Mouse (Mus musculus) kidney, postnatal 0 days (tissue): ENCODE data around the gene Ifnar1. TPM values are rescaled to one million over a fixed set of nuclear protein-coding genes. Genes with fewer than 3 reads are reported as not detected.

Source experiments
- ATAC-seq: fragments of 200-750 bp; cut with Nextera tagmentation; replicated peaks from 2 replicates; pipeline ENCODE4 v1.8.0; 2017; ENCODE audit warnings: low read depth, moderate number of reproducible peaks, moderate TSS enrichment, moderate library complexity; ENCODE audit not compliant: low FRiP score
- DNase-seq: peaks from one replicate; pipeline ENCODE4 v3.0.0-alpha.2; 2016; ENCODE audit warnings: low spot score
- H3K27ac ChIP-seq: fragments of 300-500 bp; sonication (generic); 2 replicates; pipeline ENCODE4 v1.5.1; 2014; ENCODE audit warnings: mild to moderate bottlenecking
- H3K27me3 ChIP-seq: fragments of 300-500 bp; sonication (generic); 2 replicates; pipeline ENCODE4 v1.6.1; 2014; ENCODE audit warnings: low read length, mixed read lengths; ENCODE audit not compliant: insufficient read depth
- H3K36me3 ChIP-seq: fragments of 300-500 bp; sonication (generic); 2 replicates; pipeline ENCODE4 v1.6.1; 2014; ENCODE audit warnings: low read length, mixed read lengths; ENCODE audit not compliant: insufficient read depth
- H3K4me1 ChIP-seq: fragments of 300-500 bp; sonication (generic); replicated peaks from 2 replicates; pipeline ENCODE4 v1.6.1; 2014; ENCODE audit warnings: antibody characterized with exemption, low read length, mixed read lengths; ENCODE audit not compliant: insufficient read depth
- H3K4me2 ChIP-seq: fragments of 300-500 bp; sonication (generic); 2 replicates; pipeline ENCODE4 v1.6.1; 2014; ENCODE audit warnings: mild to moderate bottlenecking, low read length, moderate library complexity, mixed read lengths
- H3K4me3 ChIP-seq: fragments of 300-500 bp; sonication (generic); replicated peaks from 2 replicates; pipeline ENCODE4 v1.5.1; 2014; ENCODE audit warnings: low read depth, low read length
- H3K9ac ChIP-seq: fragments of 300-500 bp; sonication (generic); 2 replicates; pipeline ENCODE4 v1.6.1; 2014; ENCODE audit warnings: low read depth, low read length
- H3K9me3 ChIP-seq: fragments of 300-500 bp; sonication (generic); replicated peaks from 2 replicates; pipeline ENCODE4 v1.6.1; 2016; ENCODE audit warnings: low read length, inconsistent platforms, mixed read lengths
- CTCF ChIP-seq: IDR thresholded peaks from 2 replicates; pipeline ENCODE4 v1.5.1; 2016; ENCODE audit warnings: antibody characterized with exemption, low read depth, mild to moderate bottlenecking, moderate library complexity
- WGBS: fragments of 180-500 bp; shearing (Covaris S2); extraction: QIAGEN DNeasy Blood & Tissue Kit; methylation state at CpG from one replicate; pipeline ENCODE4 v1.1.7; 2014; 5-methylcytosine and 5-hydroxymethylcytosine counted together
- polyA plus RNA-seq: library from polyadenylated mRNA; unstranded; fragments of >200 nt; fragmentation: Nextera tagmentation; extraction: Ambion mirVana; gene quantifications from 2 replicates; pipeline ENCODE4 v1.2.1, GENCODE M21; 2015

The Ifnar1 gene
- polyA plus RNA-seq, 1 experiment from 2014 or later = 33.5 TPM

GRCm38 (mm10) chr16:91459396-91459795, 25.6 kb upstream of the Ifnar1 start:
- TF ChIP-seq CTCF = no peak
- Histone ChIP-seq H3K9me3 (no peaks in the 10 kb centered on the region), H3K9ac (no peak overlapping the region), H3K27ac (no peak overlapping the region), H3K36me3 (no peaks in the 10 kb centered on the region), H3K27me3 (no peaks in the 10 kb centered on the region), H3K4me1 (no peaks in the 10 kb centered on the region; the same call in 1 of the 2 replicates), H3K4me2 (no peak overlapping the region), H3K4me3 (no peak overlapping the region)
- 85% methylated on average over 3 of the region's 3 CpGs for WGBS
- DNase-seq = no peak
- no peak for ATAC-seq

DNA sequence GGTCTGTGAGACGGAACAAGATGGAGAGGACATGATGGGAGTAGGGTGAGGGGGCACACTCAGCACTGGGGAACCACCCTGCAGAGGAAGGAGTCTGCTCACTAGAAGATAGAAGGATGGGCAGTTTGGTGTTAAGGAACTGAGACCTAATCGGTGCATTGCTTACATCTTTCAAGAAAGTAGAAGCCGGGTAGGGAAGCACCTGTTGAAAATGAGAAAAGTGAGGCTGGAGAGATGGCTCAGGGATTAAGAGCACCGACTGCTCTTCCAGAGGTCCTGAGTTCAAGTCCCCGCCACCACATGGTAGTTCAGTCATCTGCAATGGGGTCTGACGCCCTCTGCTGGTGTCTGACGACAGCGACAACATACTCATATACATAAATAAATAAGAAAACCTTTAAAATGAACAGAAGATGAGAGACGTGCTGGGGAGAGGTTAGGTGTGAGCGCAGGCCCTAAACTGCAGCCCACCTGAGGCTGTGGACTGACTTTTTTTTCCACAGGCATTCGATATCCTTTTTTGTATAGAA, 25.1 kb upstream of the Ifnar1 start:
- Histone ChIP-seq H3K4me2 (no peak overlapping the region), H3K9ac (no peak overlapping the region), H3K9me3 (no peaks in the 10 kb centered on the region), H3K27me3 (no peaks in the 10 kb centered on the region), H3K4me1 (no peaks in the 10 kb centered on the region; the same call in 1 of the 2 replicates), H3K27ac (no peak overlapping the region), H3K36me3 (no peaks in the 10 kb centered on the region), H3K4me3 (no peak overlapping the region)
- ATAC-seq = no peak
- TF ChIP-seq CTCF = peak; percentile 45
- 77% methylated on average over 11 of the region's 11 CpGs for WGBS
- DNase-seq = no peak

DNA sequence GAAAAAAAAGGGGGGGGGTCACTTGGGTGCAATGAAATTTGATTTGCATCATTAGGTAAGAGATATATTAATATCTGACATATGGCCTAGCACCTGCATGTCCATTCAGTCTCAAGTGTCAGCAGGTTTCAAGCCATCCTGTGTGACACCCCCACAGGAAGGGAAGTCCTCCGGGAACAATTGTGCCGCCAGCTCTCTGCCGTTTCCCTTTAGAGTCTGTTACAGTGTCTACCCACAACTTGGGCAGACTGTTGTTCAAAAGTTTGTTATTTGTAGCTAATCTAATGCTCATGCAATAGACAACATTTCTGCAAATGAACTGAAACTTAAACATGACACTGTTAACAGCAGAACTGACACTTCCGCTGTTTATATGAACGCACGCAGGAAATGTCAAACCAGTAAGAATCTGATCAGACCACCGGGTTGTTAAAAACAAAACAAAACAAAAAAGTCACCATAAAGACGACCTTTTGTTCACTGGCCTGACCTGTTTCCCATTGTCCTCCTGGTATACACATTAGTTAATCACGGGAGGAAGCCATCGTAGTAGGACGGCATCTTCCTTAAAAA, 23.9 kb upstream of the Ifnar1 start:
- ATAC-seq (no peak), DNase-seq (peak; percentile 65)
- TF ChIP-seq CTCF = no peak
- Histone ChIP-seq H3K27me3 (no peaks in the 10 kb centered on the region), H3K9me3 (no peaks in the 10 kb centered on the region), H3K4me3 (no peak overlapping the region), H3K27ac (no peak overlapping the region), H3K4me2 (peak overlapping the region; percentile 16; the same call in 1 of the 2 replicates), H3K36me3 (no peaks in the 10 kb centered on the region), H3K4me1 (no peaks in the 10 kb centered on the region; the same call in 1 of the 2 replicates), H3K9ac (no peak overlapping the region)
- whole genome bisulfite sequencing = 34% methylated on average over 11 of the region's 11 CpGs

DNA sequence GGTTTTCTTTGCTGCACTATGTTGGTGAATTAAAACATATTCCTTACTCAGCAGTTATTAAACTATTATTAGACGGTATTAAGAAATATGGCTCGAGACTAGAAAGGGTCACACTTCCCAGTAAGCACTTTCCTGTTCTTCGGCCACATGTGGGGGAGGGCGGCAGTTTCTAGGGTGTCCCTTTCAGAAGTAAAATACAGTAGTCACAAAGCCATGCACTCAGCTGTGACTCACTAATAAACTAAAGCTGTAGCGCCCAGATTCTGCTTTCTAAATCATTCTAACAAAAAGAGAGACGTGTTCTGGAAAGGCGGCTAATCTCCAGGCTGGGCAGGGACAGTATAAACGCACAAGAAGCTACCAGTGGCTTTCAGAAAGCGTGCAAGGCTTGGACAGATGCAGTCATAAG, 23.3 kb upstream of the Ifnar1 start:
- Histone ChIP-seq H3K9ac (no peak overlapping the region), H3K27me3 (no peaks in the 10 kb centered on the region), H3K4me1 (peaks cover 4% of the 10 kb centered on the region), H3K4me2 (no peak overlapping the region), H3K4me3 (no peak overlapping the region), H3K9me3 (no peaks in the 10 kb centered on the region), H3K27ac (peak overlapping the region; percentile 84), H3K36me3 (no peaks in the 10 kb centered on the region)
- ATAC-seq (no peak), DNase-seq (peak; percentile 82)
- no peak for TF ChIP-seq CTCF
- 12% methylated on average over 9 of the region's 9 CpGs for WGBS

GRCm38 (mm10) chr16:91462644-91463043, 22.4 kb upstream of the Ifnar1 start:
- ATAC-seq = no peak
- no peak overlapping the region for H3K27ac ChIP-seq
- H3K4me3 ChIP-seq = no peak overlapping the region
- no peak for TF ChIP-seq CTCF
- no peaks in the 10 kb centered on the region for H3K27me3 ChIP-seq
- peaks cover 4% of the 10 kb centered on the region for H3K4me1 ChIP-seq
- 59% methylated on average over 3 of the region's 3 CpGs for whole genome bisulfite sequencing
- H3K9me3 ChIP-seq = no peaks in the 10 kb centered on the region
- H3K4me2 ChIP-seq = no peak overlapping the region
- H3K36me3 ChIP-seq = no peaks in the 10 kb centered on the region
- no peak for DNase-seq
- H3K9ac ChIP-seq = no peak overlapping the region

DNA sequence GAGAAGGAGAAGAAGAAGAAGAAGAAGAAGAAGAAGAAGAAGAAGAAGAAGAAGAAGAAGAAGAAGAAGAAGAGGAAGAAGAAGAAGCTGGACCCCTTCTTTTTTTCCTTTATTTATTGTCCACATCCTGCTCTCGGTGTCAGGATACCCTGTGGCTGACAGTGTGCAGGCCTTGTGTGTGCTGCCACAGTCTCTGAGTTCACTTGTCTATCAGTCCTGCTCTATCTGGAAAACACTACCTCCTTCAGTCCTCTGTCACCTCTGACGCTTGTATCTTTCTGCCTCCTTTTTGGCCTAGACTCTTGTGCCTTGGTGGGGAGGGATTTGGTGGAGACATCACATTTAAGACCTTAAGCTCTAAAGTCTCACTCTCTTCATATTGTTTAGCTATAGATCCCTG, 21.6 kb upstream of the Ifnar1 start:
- ATAC-seq (no peak), DNase-seq (no peak)
- no peak overlapping the region for H3K27ac ChIP-seq
- H3K27me3 ChIP-seq = no peaks in the 10 kb centered on the region
- no peak overlapping the region for H3K4me2 ChIP-seq
- no peak overlapping the region for H3K9ac ChIP-seq
- H3K9me3 ChIP-seq = no peaks in the 10 kb centered on the region
- H3K36me3 ChIP-seq = no peaks in the 10 kb centered on the region
- TF ChIP-seq CTCF = no peak
- peaks cover 4% of the 10 kb centered on the region for H3K4me1 ChIP-seq
- WGBS = 81% methylated on average over 2 of the region's 2 CpGs
- H3K4me3 ChIP-seq = no peak overlapping the region
